Mouse (Mus musculus): Measurements from ENCODE around the gene Noa1.
A peak's percentile ranks its signal among the peaks of the same experiment; 100 is the strongest.

The Noa1 gene

GRCm38 (mm10) chr5:77254402-77254801 lies 55.5 kb downstream of the Noa1 start:
- no peak for DNase-seq (ENCODE audit: low spot score)

- DNase-seq (ENCODE audit: low spot score): no peak
These were observed 56.7 kb downstream of the Noa1 start for GRCm38 (mm10) chr5:77253154-77253553.

GRCm38 (mm10) chr5:77252115-77252827 lies 57.6 kb downstream of the Noa1 start:
- no peak for DNase-seq (ENCODE audit: low spot score)

GRCm38 (mm10) chr5:77251656-77252055 lies 58.2 kb downstream of the Noa1 start:
- no peak for DNase-seq (ENCODE audit: low spot score)

- no peak for DNase-seq (ENCODE audit: low spot score)
These were observed 59.8 kb downstream of the Noa1 start for GRCm38 (mm10) chr5:77250083-77250482.

GRCm38 (mm10) chr5:77245787-77246671 lies 63.9 kb downstream of the Noa1 start:
- peak; percentile 70 for DNase-seq (ENCODE audit: low spot score)

- DNase-seq (ENCODE audit: low spot score): no peak
These were observed 64.5 kb downstream of the Noa1 start for GRCm38 (mm10) chr5:77245463-77245786.

GRCm38 (mm10) chr5:77244331-77244987 lies 65.4 kb downstream of the Noa1 start:
- DNase-seq (ENCODE audit: low spot score): no peak
